Mouse (Mus musculus) adipocyte (in vitro differentiated cells): ENCODE data around the gene Nfkbil1.

Experiments
- DNase-seq: peaks from one replicate; pipeline ENCODE4 v3.0.0-alpha.2; 2016; ENCODE audit warnings: low spot score

The Nfkbil1 gene

DNA sequence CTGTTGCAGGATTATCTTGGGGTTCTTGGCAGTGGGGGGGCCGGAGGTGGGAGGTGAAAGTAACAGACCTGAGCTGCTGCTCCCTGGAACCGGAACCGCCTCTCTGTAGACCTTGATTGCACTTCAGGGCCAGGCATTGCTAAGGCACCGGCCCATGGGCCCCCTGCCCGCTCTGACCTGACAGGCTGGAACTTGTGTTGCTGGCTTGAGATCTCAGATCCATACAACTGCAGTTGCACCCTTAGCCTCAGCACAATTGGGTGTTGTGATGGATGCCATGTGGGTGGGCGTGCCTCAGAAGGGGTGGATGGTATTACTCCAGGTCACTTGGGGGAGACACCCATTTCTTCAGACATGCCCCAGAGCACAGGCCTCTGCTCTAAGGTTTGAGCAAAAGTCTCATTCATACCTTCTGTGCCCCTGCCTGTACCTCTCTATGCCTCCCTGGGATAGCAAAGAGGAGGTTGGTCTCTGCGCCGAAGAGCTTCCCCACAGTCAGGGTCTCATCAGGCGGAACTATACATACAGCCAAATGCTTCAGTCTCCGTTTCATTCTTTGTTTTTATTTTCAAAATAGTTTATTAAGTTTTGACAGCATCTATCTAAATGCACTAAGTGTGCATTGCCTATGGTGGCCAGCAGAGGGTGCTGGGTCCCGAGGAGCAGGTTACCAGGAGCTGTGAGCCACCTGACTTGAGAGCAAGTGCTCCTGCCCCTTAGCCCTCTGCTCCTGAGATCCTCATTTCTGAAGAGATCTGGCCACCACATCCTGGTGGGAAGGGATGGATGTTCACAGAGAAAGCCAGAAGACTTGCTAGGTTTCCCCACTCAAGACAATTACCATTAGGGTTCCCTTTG, 18.9 kb upstream of the Nfkbil1 start:
- DNase-seq, result peak; percentile 61

- DNase-seq, result no peak
Observed at GRCm38 (mm10) chr17:35253293-35254093, 17.9 kb upstream of the Nfkbil1 start.

- no peak for DNase-seq
Observed at GRCm38 (mm10) chr17:35252619-35253292, 17.2 kb upstream of the Nfkbil1 start.

GRCm38 (mm10) chr17:35251981-35252380, 16.4 kb upstream of the Nfkbil1 start:
- DNase-seq, result no peak

DNA sequence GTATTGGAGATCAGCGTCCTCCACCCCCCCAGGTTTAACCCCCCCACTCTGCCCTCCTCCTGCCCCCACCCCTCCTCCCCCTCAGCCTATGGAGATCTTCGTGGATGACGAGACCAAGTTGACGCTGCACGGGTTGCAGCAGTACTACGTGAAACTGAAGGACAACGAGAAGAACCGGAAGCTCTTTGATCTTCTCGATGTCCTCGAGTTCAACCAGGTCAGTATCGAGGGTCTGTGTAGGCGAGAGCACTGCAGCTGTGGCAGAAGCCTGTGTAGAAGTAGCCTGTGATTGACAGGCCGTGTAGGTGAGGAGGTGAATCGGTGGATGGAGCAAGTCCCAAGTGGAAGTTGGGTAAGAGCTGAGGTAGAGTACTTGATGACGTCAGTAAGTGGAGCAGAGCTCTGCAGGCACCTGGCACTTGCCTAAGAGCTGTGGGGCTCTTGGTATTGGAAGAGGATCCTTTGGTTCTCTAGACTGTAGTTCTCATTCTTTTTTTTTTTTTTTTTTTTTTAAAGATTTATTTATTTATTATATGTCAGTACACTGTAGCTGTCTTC, 15.6 kb upstream of the Nfkbil1 start:
- no peak for DNase-seq

- DNase-seq, result no peak
Observed at GRCm38 (mm10) chr17:35250348-35251120, 14.9 kb upstream of the Nfkbil1 start.

GRCm38 (mm10) chr17:35249451-35250197, 14.0 kb upstream of the Nfkbil1 start:
- DNase-seq, result no peak

GRCm38 (mm10) chr17:35248986-35249385, 13.4 kb upstream of the Nfkbil1 start:
- no peak for DNase-seq

GRCm38 (mm10) chr17:35247144-35247543, 11.6 kb upstream of the Nfkbil1 start:
- DNase-seq, result no peak

GRCm38 (mm10) chr17:35245731-35246623, 10.4 kb upstream of the Nfkbil1 start:
- no peak for DNase-seq

DNA sequence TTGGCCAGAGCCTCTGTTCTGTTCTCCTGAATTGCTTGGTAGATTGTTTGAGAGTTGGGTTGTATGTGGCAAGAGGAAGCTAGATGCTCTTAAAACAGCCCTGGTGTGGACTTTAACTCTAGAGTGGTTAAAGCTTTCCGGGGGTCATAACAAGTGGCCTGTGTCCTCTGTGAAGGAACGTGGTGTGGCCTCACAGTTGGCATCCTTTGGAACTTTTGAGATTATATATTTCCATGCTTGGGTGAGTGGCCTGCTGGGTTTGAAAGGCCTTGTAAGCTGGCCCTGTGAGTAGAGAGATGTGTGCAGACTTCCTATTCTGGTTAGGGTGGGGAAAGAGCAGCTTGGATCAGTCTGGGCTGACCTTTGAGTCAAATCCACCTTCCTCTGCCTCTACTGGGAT, 9.4 kb upstream of the Nfkbil1 start:
- no peak for DNase-seq

DNA sequence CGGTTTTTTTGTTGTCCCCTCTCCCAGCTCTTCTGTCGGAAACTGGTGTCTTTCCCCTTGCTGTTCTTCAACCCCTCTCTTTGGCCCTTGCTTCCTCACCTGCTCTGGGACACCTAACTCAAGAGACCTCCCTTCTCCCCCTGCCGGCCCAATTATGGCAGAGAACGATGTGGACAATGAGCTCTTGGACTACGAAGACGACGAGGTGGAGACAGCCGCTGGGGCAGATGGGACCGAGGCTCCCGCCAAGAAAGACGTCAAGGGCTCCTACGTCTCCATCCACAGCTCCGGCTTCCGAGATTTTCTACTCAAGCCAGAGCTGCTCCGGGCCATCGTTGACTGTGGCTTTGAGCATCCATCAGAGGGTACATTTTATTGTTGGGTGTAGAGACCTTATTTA, 7.5 kb upstream of the Nfkbil1 start:
- peak; percentile 76 for DNase-seq

DNA sequence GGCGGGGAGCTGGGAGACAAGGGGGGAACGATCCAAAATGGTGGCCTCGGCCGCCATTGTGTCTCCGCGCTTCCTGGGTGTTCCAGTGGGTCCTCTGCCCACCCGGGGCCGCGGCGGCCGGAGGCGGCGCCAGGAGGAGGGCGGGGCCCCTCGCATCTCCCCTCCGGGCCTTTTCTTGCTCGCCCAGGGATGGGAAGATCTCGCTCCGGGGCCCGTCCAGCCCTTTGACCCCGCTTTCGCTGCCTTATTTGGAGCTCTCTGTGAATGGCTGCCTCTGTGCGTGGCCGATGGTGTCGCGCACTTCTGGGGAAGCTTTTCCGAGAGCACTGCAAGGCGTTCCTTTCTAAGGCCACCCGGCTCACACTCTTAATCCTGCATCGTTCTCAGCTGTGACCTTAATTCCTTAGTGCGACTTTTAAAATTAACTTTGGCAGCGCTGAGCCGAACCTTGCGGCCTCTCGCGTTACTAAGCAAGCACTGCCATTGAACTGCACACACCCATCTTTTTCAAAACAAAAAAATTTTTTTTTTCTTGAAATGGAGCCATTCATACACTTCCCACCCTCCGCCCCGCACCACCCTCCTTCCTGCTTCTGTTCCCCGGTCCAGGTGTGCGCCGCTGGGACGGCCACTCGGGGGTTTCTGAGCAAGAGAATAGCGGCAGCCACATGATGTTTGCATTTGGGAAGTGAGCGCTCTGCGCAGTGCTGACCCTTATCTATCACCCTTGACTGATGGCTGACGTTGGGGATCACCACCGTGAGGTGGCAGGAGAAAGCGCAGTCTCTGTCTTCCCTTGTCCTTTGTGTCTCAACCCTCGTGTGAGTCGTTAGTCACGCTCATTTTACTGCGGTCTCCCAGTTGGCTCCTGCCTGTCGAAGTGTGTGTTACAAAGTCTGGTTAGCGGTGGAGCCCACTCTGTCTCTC, 6.7 kb upstream of the Nfkbil1 start:
- DNase-seq, result peak; percentile 80

GRCm38 (mm10) chr17:35241305-35242014, 5.9 kb upstream of the Nfkbil1 start, which contains the start of gene Ddx39b:
Gene Ddx39b (plus strand): TSS chr17:35241746.
- peak; percentile 97 for DNase-seq

- DNase-seq, result peak; percentile 72
Observed at GRCm38 (mm10) chr17:35240384-35241304, 5.1 kb upstream of the Nfkbil1 start.

- DNase-seq, result peak; percentile 53
Observed at GRCm38 (mm10) chr17:35239700-35240099, 4.1 kb upstream of the Nfkbil1 start.

- DNase-seq, result no peak
Observed at GRCm38 (mm10) chr17:35237504-35237903, 1.9 kb upstream of the Nfkbil1 start.
